Mouse (Mus musculus): ENCODE data around the gene Riok1. TPM values are rescaled to one million over a fixed set of nuclear protein-coding genes. Genes with fewer than 3 reads are reported as not detected.
A peak's percentile ranks its signal among the peaks of the same experiment; 100 is the strongest.

The Riok1 gene
- polyA plus RNA-seq, 1 experiment, result 11.8 TPM

GRCm38 (mm10) chr13:37994405-37994749 is 42.4 kb upstream of the Riok1 start:
- peaks cover 5% of the 10 kb centered on the region for H3K27me3 ChIP-seq (ENCODE audit: control insufficient read depth, insufficient read depth, insufficient read length)
- peak overlapping the region; percentile 30 for H3ac ChIP-seq (ENCODE audit: control insufficient read depth, insufficient read length, low read depth)
- peaks cover 23% of the 10 kb centered on the region for H3K36me3 ChIP-seq (ENCODE audit: control insufficient read depth, insufficient read depth)
- TF ChIP-seq CEBPB (IDR thresholded peaks at IDR 0.05; ENCODE audit: low read depth), result no peak
- TF ChIP-seq FOSL1 (IDR thresholded peaks at IDR 0.05; ENCODE audit: insufficient read depth, low read length, poor library complexity, severe bottlenecking), result no peak
- no peak for TF ChIP-seq CTCF (IDR thresholded peaks at IDR 0.05; ENCODE audit: control insufficient read depth, insufficient read depth, insufficient read length)
- TF ChIP-seq MYOG (IDR thresholded peaks at IDR 0.05; ENCODE audit: control insufficient read depth, extremely low read depth, insufficient read length), result no peak
- TF ChIP-seq USF1 (IDR thresholded peaks at IDR 0.05; ENCODE audit: low read depth), result no peak
- no peak for TF ChIP-seq MAX (IDR thresholded peaks at IDR 0.05)
- TF ChIP-seq MYOD1 (IDR thresholded peaks at IDR 0.05; ENCODE audit: control insufficient read depth, insufficient read length, low read depth), result no peak
- H3K79me3 ChIP-seq (ENCODE audit: low read depth), result peaks cover 38% of the 10 kb centered on the region
- H3K79me2 ChIP-seq (ENCODE audit: control insufficient read depth, insufficient read depth), result peaks cover 46% of the 10 kb centered on the region
- H3K4me3 ChIP-seq (ENCODE audit: insufficient read depth, poor library complexity, severe bottlenecking), result no peak overlapping the region

GRCm38 (mm10) chr13:37999713-38000112 is 37.1 kb upstream of the Riok1 start:
- Histone ChIP-seq H3K4me3 (ENCODE audit: insufficient read depth, poor library complexity, severe bottlenecking) (no peak overlapping the region), H3K79me3 (ENCODE audit: low read depth) (no peaks in the 10 kb centered on the region), H3K79me2 (ENCODE audit: control insufficient read depth, insufficient read depth) (no peaks in the 10 kb centered on the region), H3K27me3 (ENCODE audit: control insufficient read depth, insufficient read depth, insufficient read length) (peaks cover 24% of the 10 kb centered on the region), H3K36me3 (ENCODE audit: control insufficient read depth, insufficient read depth) (no peaks in the 10 kb centered on the region), H3ac (ENCODE audit: control insufficient read depth, insufficient read length, low read depth) (no peak overlapping the region)
- TF ChIP-seq CEBPB (IDR thresholded peaks at IDR 0.05; ENCODE audit: low read depth), result no peak
- no peak for TF ChIP-seq USF1 (IDR thresholded peaks at IDR 0.05; ENCODE audit: low read depth)
- TF ChIP-seq MYOG (IDR thresholded peaks at IDR 0.05; ENCODE audit: control insufficient read depth, extremely low read depth, insufficient read length), result no peak
- TF ChIP-seq MAX (IDR thresholded peaks at IDR 0.05), result no peak
- TF ChIP-seq MYOD1 (IDR thresholded peaks at IDR 0.05; ENCODE audit: control insufficient read depth, insufficient read length, low read depth), result no peak
- no peak for TF ChIP-seq FOSL1 (IDR thresholded peaks at IDR 0.05; ENCODE audit: insufficient read depth, low read length, poor library complexity, severe bottlenecking)
- no peak for TF ChIP-seq CTCF (IDR thresholded peaks at IDR 0.05; ENCODE audit: control insufficient read depth, insufficient read depth, insufficient read length)

GRCm38 (mm10) chr13:38002461-38002860 is 34.3 kb upstream of the Riok1 start:
- Histone ChIP-seq H3K36me3 (ENCODE audit: control insufficient read depth, insufficient read depth) (no peaks in the 10 kb centered on the region), H3K79me2 (ENCODE audit: control insufficient read depth, insufficient read depth) (no peaks in the 10 kb centered on the region), H3K4me3 (ENCODE audit: insufficient read depth, poor library complexity, severe bottlenecking) (no peak overlapping the region), H3ac (ENCODE audit: control insufficient read depth, insufficient read length, low read depth) (no peak overlapping the region), H3K79me3 (ENCODE audit: low read depth) (no peaks in the 10 kb centered on the region), H3K27me3 (ENCODE audit: control insufficient read depth, insufficient read depth, insufficient read length) (peaks cover 24% of the 10 kb centered on the region)
- TF ChIP-seq MAX (IDR thresholded peaks at IDR 0.05) (no peak), CTCF (IDR thresholded peaks at IDR 0.05; ENCODE audit: control insufficient read depth, insufficient read depth, insufficient read length) (no peak), MYOG (IDR thresholded peaks at IDR 0.05; ENCODE audit: control insufficient read depth, extremely low read depth, insufficient read length) (no peak), USF1 (IDR thresholded peaks at IDR 0.05; ENCODE audit: low read depth) (peak; percentile 62), CEBPB (IDR thresholded peaks at IDR 0.05; ENCODE audit: low read depth) (no peak), FOSL1 (IDR thresholded peaks at IDR 0.05; ENCODE audit: insufficient read depth, low read length, poor library complexity, severe bottlenecking) (no peak), MYOD1 (IDR thresholded peaks at IDR 0.05; ENCODE audit: control insufficient read depth, insufficient read length, low read depth) (no peak)

- no peak overlapping the region for H3ac ChIP-seq (ENCODE audit: control insufficient read depth, insufficient read length, low read depth)
- H3K79me3 ChIP-seq (ENCODE audit: low read depth), result no peaks in the 10 kb centered on the region
- no peaks in the 10 kb centered on the region for H3K36me3 ChIP-seq (ENCODE audit: control insufficient read depth, insufficient read depth)
Observed at GRCm38 (mm10) chr13:38007972-38008371, 28.8 kb upstream of the Riok1 start.

GRCm38 (mm10) chr13:38009721-38010408 is 26.9 kb upstream of the Riok1 start:
- no peaks in the 10 kb centered on the region for H3K36me3 ChIP-seq (ENCODE audit: control insufficient read depth, insufficient read depth)
- H3K79me2 ChIP-seq (ENCODE audit: control insufficient read depth, insufficient read depth), result no peaks in the 10 kb centered on the region
- TF ChIP-seq MYOG (IDR thresholded peaks at IDR 0.05; ENCODE audit: control insufficient read depth, extremely low read depth, insufficient read length) (no peak), MYOD1 (IDR thresholded peaks at IDR 0.05; ENCODE audit: control insufficient read depth, insufficient read length, low read depth) (no peak), USF1 (IDR thresholded peaks at IDR 0.05; ENCODE audit: low read depth) (no peak), CTCF (IDR thresholded peaks at IDR 0.05; ENCODE audit: control insufficient read depth, insufficient read depth, insufficient read length) (no peak), CEBPB (IDR thresholded peaks at IDR 0.05; ENCODE audit: low read depth) (no peak), MAX (IDR thresholded peaks at IDR 0.05) (no peak), FOSL1 (IDR thresholded peaks at IDR 0.05; ENCODE audit: insufficient read depth, low read length, poor library complexity, severe bottlenecking) (no peak)
- H3ac ChIP-seq (ENCODE audit: control insufficient read depth, insufficient read length, low read depth), result no peak overlapping the region
- no peaks in the 10 kb centered on the region for H3K27me3 ChIP-seq (ENCODE audit: control insufficient read depth, insufficient read depth, insufficient read length)
- H3K79me3 ChIP-seq (ENCODE audit: low read depth), result no peaks in the 10 kb centered on the region
- no peak overlapping the region for H3K4me3 ChIP-seq (ENCODE audit: insufficient read depth, poor library complexity, severe bottlenecking)

More at GRCm38 (mm10) chr13:38007972-38008371, 28.8 kb upstream of the Riok1 start:
- Histone ChIP-seq H3K79me2 (ENCODE audit: control insufficient read depth, insufficient read depth) (no peaks in the 10 kb centered on the region), H3K4me3 (ENCODE audit: insufficient read depth, poor library complexity, severe bottlenecking) (no peak overlapping the region), H3K27me3 (ENCODE audit: control insufficient read depth, insufficient read depth, insufficient read length) (no peaks in the 10 kb centered on the region)
- TF ChIP-seq MAX (IDR thresholded peaks at IDR 0.05) (no peak), MYOD1 (IDR thresholded peaks at IDR 0.05; ENCODE audit: control insufficient read depth, insufficient read length, low read depth) (no peak), MYOG (IDR thresholded peaks at IDR 0.05; ENCODE audit: control insufficient read depth, extremely low read depth, insufficient read length) (no peak)
